Mouse (Mus musculus): ENCODE measurements around the gene Aasdh.

Gene Aasdh

DNA sequence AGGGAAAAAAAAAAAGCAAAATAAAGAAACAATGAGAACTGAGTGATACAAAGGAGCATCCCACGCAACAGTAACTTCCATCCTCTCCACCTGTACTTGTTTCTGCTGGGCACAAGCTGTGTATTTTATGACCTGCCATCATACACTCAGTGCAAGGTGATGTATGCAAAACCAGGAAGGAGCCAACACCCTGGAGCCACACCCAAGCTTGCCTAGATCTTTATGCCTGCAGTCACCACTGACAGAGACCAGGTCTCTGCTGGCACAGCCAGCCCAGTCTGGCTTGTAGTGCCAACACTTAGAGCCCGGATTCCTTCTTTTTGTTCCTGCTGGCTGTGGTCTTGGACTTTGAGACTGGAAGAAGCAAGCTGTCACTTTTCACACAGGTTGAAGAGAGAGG is 63.5 kb downstream of the Aasdh start:
- no peak for DNase-seq (ENCODE audit: low read depth)

DNA sequence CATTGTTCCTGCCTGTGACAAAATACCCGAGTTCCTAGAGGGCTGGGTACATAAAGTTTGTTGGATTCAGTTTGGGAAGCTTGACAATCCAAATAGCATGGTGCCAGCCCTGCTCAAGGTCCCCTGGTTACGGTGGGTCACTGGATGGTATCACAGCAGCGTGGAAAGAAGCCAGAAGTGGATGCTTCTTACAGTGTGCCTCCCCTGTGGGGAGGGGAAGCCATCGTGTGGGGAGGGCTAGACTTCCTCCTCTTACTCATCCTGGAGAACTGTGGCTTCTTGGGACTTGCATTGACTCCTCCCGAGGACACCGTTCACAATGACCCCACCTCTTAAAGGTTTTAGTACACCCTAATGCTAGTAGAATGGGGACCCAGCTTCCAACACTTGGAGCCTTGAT is 65.5 kb downstream of the Aasdh start:
- DNase-seq (ENCODE audit: low read depth) = no peak

DNA sequence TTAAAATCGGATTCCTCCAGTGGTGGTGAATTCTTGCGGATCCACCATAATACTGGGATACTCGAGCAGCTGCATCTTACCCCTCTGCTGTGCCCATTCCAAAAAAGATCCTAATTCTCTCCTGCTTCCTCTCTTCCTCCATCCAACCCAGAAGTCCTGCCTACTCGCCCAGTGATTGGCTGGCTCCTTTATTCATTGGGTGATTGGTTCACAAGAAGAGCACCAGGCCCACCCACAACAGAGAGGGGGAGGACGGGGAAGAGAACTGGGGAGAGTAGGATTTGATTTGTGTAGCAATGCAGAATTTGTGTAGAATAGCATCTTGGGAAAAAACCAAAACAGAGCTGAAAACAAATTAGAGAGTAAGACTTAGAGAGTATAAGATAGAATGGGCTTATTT is 68.3 kb downstream of the Aasdh start:
- no peak for DNase-seq (ENCODE audit: low read depth)

DNA sequence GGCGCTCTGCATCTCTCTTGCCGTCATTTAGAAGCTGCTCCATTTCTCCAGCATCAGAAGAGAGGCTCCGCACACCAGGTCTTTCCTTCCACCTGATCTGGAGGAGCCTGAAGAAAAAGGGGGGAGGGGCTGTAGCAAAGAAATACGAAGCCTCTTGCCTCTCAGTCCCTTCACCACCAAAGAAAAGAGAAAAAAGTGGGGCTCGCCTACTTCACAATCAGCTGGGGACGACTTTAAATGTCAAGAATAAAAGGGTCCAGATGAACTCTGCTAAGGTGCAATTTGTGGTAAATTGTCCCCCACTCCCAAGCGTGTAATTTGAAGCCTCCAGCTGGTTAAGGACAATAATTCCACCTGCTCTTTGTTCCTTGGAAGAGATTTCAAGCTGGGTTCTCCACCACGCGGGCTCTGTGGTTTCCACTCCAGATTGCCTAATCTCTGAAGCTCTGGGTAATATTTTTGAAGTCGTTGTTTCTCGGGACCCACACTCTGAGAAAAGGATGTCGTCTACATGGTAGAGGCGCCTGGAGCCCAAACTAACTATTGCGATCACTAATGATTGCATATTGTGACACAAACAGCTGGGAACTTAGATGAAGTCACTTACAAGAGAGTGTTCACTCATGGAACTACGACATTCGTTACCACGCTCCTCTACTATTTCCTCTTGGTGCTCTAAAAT is 72.6 kb downstream of the Aasdh start:
- no peak for DNase-seq (ENCODE audit: low read depth)

DNA sequence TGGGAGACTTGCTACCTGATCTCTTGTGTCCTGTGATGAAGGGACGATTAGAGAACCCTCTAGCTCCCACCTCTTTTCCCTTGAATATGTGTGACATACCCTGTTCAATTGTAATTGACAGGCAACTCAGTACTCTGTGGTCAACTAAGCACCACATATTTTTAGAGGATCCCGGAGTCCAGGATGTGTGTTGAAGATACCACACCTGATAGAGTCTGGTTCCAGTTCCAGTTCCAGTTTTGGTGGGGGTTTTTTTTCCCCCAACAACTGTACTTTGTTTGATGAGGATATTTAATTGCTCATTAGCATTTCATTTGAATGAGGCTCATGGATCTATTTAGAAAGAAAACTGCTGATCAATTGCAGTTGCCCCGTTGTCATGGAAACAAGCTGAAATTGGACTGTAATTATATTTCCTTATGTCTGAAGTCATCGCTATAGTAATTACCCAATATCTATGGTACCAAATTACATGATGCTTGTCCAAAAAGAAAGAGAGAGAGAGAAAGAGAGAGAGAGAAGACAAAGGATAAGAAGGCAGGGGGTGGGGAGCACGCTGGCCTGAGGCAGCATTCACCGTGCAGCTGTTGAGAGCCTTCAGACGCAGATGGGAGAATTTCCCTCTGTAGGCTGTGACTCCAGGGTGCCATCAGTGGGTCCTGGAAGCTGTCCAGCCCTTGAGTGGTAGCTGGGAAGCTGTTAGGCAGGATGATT is 76.6 kb downstream of the Aasdh start:
- DNase-seq (ENCODE audit: low read depth) = no peak
